ENCODE assay signal across 15 mouse cellular contexts in the genomic region with DNA sequence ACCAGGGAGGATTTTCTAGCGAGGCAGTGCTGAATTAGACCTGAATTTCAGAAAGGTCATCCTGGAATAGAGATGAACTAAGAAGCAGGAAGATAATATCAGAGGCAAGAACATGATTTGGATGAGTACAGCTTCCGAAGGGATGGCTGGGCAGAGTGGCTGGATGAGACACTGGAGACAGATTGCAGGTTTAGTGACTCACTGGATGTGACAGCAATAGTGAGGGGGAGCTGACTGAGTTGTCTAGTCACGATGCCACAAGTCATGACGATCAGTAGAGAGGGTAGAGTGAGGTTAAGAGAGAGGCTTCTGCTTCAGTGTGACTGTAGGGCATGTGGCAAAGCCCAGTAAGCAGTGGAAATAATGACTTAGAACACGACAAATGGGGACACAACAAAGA.
DNase-seq lines count a peak whose midpoint lies in the region.
"Had no signal": no experiment of that assay in that cellular context is flagged by ENCODE, and none has a peak within 500 bp of the region (broad histone marks: within the 10 kb centered on the region; RNA-seq: fewer than 3 reads in every experiment).

No protein-coding gene starts in this region.

- intact Hi-C loops in left cerebral cortex, postnatal 4 days (cut with DNase I), result no loop called here

- DNase-seq in frontal cortex, postnatal 36 days (ENCODE audit: low spot score in 2 of 2), result peak; percentile 14 to 17
- DNase-seq in frontal cortex, postnatal 10 days (ENCODE audit: low spot score in 2 of 2), result no peak
- peak; percentile 1 for DNase-seq in left cerebral cortex, adult 11 months (ENCODE audit: low spot score)
- DNase-seq in left cerebral cortex, postnatal 4 days, result no peak
- peak; percentile 27 to 31 for DNase-seq in right cerebral cortex, adult 2 months (ENCODE audit: low spot score in 2 of 2)
- DNase-seq in right cerebral cortex, postnatal 4 days, result no peak
- peak; percentile 35 for DNase-seq in telencephalon, adult 2 months (ENCODE audit: low read depth, low spot score)
- no peak for DNase-seq in cerebellum, adult 8-10 months
- DNase-seq: adrenal gland, adult 8-10 months; cerebellum, adult 18-20 months; cerebellum, adult 9-11 months; cerebellum, postnatal 25 days; forebrain, postnatal 0 days; gastrocnemius, postnatal 25 days; heart, adult 2 months had no signal

Comparison
In these comparisons a context has a peak if more than half of its experiments do, and no peak if none do; other contexts are left out.
1. DNase-seq: peak in frontal cortex, postnatal 36 days (2 of 2), left cerebral cortex, adult 11 months (single experiment), right cerebral cortex, adult 2 months (2 of 2) and telencephalon, adult 2 months (single experiment); none in frontal cortex, postnatal 10 days (0 of 2), left cerebral cortex, postnatal 4 days (single experiment), right cerebral cortex, postnatal 4 days (single experiment) and cerebellum, adult 8-10 months (single experiment).